ENCODE assay signal across 7 mouse cellular contexts in genomic region chr11:47987251-47987892, GRCm38 (mm10). TPM values are rescaled to one million over a fixed set of nuclear protein-coding genes. Genes with fewer than 3 reads are reported as not detected.
A peak's percentile ranks its signal among the peaks of the same experiment; 100 is the strongest.
DNase-seq lines count a peak whose midpoint lies in the region; ATAC-seq lines count a peak whose summit lies in the region.

No protein-coding gene starts in this region.

- WGBS in lung, embryonic 16.5 days: 44% methylated on average over 8 of the region's 8 CpGs
- WGBS in hindbrain, embryonic 10.5 days: 65% methylated on average over 8 of the region's 8 CpGs
- 71% methylated on average over 8 of the region's 8 CpGs for WGBS in limb, embryonic 10.5 days
- 50% methylated on average over 8 of the region's 8 CpGs for WGBS in stomach, embryonic 15.5 days

- H3K4me3 ChIP-seq in lung, embryonic 16.5 days (ENCODE audit: low read length): peak overlapping the region; percentile 60
- H3K4me3 ChIP-seq in hindbrain, embryonic 10.5 days: peak overlapping the region; percentile 78
- H3K4me3 ChIP-seq in limb, embryonic 10.5 days: peak overlapping the region; percentile 74; the same call in 1 of the 2 replicates
- peak overlapping the region; percentile 59 for H3K4me3 ChIP-seq in stomach, embryonic 15.5 days (replicated peaks)

- 0 out of 2 replicates have a peak, but pooled peaks cover 2% of the 10 kb centered on the region for H3K4me1 ChIP-seq in lung, embryonic 16.5 days (replicated peaks; ENCODE audit: control insufficient read depth, insufficient read depth, low read length)
- peaks cover 14% of the 10 kb centered on the region; the same call in 1 of the 2 replicates for H3K4me1 ChIP-seq in hindbrain, embryonic 10.5 days (replicated peaks)
- peaks cover 15% of the 10 kb centered on the region for H3K4me1 ChIP-seq in limb, embryonic 10.5 days
- peaks cover 11% of the 10 kb centered on the region; the same call in 1 of the 2 replicates for H3K4me1 ChIP-seq in stomach, embryonic 15.5 days

- no peaks in the 10 kb centered on the region for H3K9me3 ChIP-seq in lung, embryonic 16.5 days (ENCODE audit: control insufficient read depth, low read length)
- H3K9me3 ChIP-seq in hindbrain, embryonic 10.5 days: no peaks in the 10 kb centered on the region
- no peaks in the 10 kb centered on the region for H3K9me3 ChIP-seq in limb, embryonic 10.5 days (replicated peaks)
- H3K9me3 ChIP-seq in stomach, embryonic 15.5 days: no peaks in the 10 kb centered on the region

- DNase-seq in lung, adult 18-20 months: no peak
- no peak for DNase-seq in hindbrain, embryonic 10.5 days (ENCODE audit: low spot score)
- DNase-seq in limb, embryonic 10.5 days (ENCODE audit: low spot score): no peak
- DNase-seq in Muller cell, postnatal 12 days (ENCODE audit: inconsistent ontology term): no peak
- no peak for DNase-seq in urinary bladder, adult 2 months (ENCODE audit: low spot score)

- no peak overlapping the region for H3K27ac ChIP-seq in lung, embryonic 16.5 days (ENCODE audit: low read length)
- no peak overlapping the region for H3K27ac ChIP-seq in hindbrain, embryonic 10.5 days
- no peak overlapping the region for H3K27ac ChIP-seq in limb, embryonic 10.5 days
- H3K27ac ChIP-seq in stomach, embryonic 15.5 days: no peak overlapping the region

- peaks cover 29% of the 10 kb centered on the region for H3K27me3 ChIP-seq in lung, embryonic 16.5 days (ENCODE audit: control insufficient read depth, insufficient read depth, low read depth, low read length)
- peaks cover 40% of the 10 kb centered on the region for H3K27me3 ChIP-seq in hindbrain, embryonic 10.5 days (ENCODE audit: insufficient read depth, poor library complexity, severe bottlenecking)
- peaks cover 52% of the 10 kb centered on the region for H3K27me3 ChIP-seq in limb, embryonic 10.5 days (ENCODE audit: low read depth, poor library complexity, severe bottlenecking)
- peaks cover 23% of the 10 kb centered on the region for H3K27me3 ChIP-seq in stomach, embryonic 15.5 days (replicated peaks)

- H3K4me2 ChIP-seq in lung, embryonic 16.5 days (ENCODE audit: low read depth, low read length): no peak overlapping the region; the same call in 1 of the 2 replicates
- H3K4me2 ChIP-seq in stomach, embryonic 15.5 days: peak overlapping the region; percentile 95

- no peaks in the 10 kb centered on the region for H3K36me3 ChIP-seq in lung, embryonic 16.5 days (ENCODE audit: control insufficient read depth, insufficient read depth, low read length)
- H3K36me3 ChIP-seq in hindbrain, embryonic 10.5 days: no peaks in the 10 kb centered on the region
- no peaks in the 10 kb centered on the region for H3K36me3 ChIP-seq in limb, embryonic 10.5 days
- H3K36me3 ChIP-seq in stomach, embryonic 15.5 days: no peaks in the 10 kb centered on the region

- no peak overlapping the region for H3K9ac ChIP-seq in lung, embryonic 16.5 days (ENCODE audit: low read length)
- no peak overlapping the region for H3K9ac ChIP-seq in stomach, embryonic 15.5 days

- no peak for ATAC-seq in lung, embryonic 16.5 days (ENCODE audit: low read depth)
- ATAC-seq in stomach, embryonic 15.5 days (ENCODE audit: insufficient read depth, low FRiP score, low read depth): no peak

RNA-seq across cellular contexts. Expression of gene Sgcd, which starts 1.4 kb away (rescaled TPM):
- polyA plus RNA-seq in lung, embryonic 16.5 days (2015; fragmentation: Nextera tagmentation; extraction: Ambion mirVana): 2.4 and 3.0 TPM in 2 replicates
- 1.5 and 2.3 TPM in 2 replicates for polyA plus RNA-seq in hindbrain, embryonic 10.5 days (2016; fragmentation: Nextera tagmentation; extraction: Ambion mirVana)
- polyA plus RNA-seq in limb, embryonic 10.5 days (2016; fragmentation: Nextera tagmentation; extraction: Ambion mirVana): 5.1 and 6.4 TPM in 2 replicates
- polyA plus RNA-seq in stomach, embryonic 15.5 days (2015; fragmentation: Nextera tagmentation; extraction: Ambion mirVana): 3.6 and 4.3 TPM in 2 replicates
- polyA plus RNA-seq in urinary bladder, adult 2 months (2012; rRNA removed): 8.4 and 14.8 TPM in 2 replicates
